Mouse (Mus musculus) bone marrow, adult 2 months (tissue): ENCODE data around the gene Lrrc58.

Experiments
- CTCF ChIP-seq: fragments of 200-500 bp; IDR thresholded peaks from 2 replicates; pipeline ENCODE4 v1.5.1; 2011; ENCODE audit warnings: low read length, control low read depth; ENCODE audit not compliant: control insufficient read depth, insufficient read depth
- POLR2A ChIP-seq: fragments of 200-500 bp; IDR thresholded peaks from 2 replicates; pipeline ENCODE4 v1.6.1; 2011; ENCODE audit warnings: low read depth, mild to moderate bottlenecking, control low read depth, low read length, borderline replicate concordance; ENCODE audit not compliant: control insufficient read depth

DNA sequence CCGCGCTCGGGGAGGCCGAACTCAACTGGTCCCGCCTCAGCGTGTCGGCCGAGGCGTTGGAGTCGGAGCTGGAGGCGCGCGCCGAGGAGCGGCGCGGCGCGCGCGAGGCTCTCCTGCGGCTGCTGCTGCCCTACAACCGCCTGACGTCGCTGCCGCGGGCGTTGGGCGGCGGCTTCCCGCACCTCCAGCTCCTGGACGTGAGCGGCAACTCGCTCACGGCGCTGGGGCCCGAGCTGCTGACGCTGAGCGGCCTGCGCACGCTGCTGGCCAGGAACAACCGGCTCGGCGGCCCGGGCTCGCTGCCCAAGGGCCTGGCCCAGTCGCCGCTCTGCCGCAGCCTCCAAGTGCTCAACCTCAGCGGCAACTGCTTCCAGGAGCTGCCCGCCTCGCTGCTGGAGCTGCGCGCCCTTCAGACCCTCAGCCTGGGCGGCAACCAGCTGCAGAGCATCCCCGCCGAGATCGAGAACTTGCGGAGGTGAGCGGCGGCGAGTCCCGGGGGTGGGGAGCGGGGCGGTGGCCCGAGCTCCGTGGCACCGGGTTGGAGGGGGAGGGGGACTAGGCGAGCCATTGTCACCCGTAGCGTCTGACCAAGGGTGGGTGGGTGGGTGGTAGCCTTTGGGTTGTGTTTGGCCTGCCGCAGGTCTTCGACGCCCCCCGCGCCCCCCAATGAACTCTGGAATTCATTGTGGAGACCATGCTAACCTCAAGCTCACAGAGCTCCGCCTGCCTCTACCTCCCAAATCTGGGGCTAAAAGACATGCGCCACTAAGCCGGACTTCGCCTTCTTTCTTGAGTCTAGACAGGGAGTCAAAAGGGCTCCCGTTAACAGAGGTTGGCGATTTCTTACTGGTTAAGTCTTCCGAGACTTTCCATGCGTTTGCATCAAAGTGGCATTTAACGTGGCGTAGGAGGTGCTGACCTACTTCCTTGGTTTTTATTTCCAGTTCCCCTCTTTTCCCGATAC lies 599 bp downstream of the Lrrc58 start:
- TF ChIP-seq CTCF (no peak), POLR2A (0 out of 2 replicates have a peak, but pooled peaks have one; percentile 19)
